Mouse (Mus musculus) embryonic facial prominence, embryonic 11.5 days (tissue): ENCODE measurements around the gene 5530400C23Rik. TPM values are rescaled to one million over a fixed set of nuclear protein-coding genes. Genes with fewer than 3 reads are reported as not detected.
"Not testable (repeated sequence)": the region's sequence is repeated elsewhere in the genome, so short reads cannot be mapped to it uniquely, and the experiment has no call there.

Experiments
- ATAC-seq: fragments of 200-750 bp; cut with Nextera tagmentation; replicated peaks from 2 replicates; pipeline ENCODE4 v1.8.0; 2017; ENCODE audit warnings: low read depth; ENCODE audit not compliant: insufficient number of reproducible peaks, low FRiP score, low TSS enrichment
- DNase-seq: peaks from one replicate; pipeline ENCODE4 v3.0.0-alpha.2; 2015; ENCODE audit warnings: low spot score
- H3K27ac ChIP-seq: fragments of 300-500 bp; sonication (generic); replicated peaks from 2 replicates; pipeline ENCODE4 v1.5.1; 2014; ENCODE audit warnings: mild to moderate bottlenecking, low read depth, low read length, control low read depth
- H3K27me3 ChIP-seq: fragments of 300-500 bp; sonication (generic); 2 replicates; pipeline ENCODE4 v1.6.1; 2014; ENCODE audit warnings: mild to moderate bottlenecking, low read length, moderate library complexity, mixed read lengths; ENCODE audit not compliant: control insufficient read depth, insufficient read depth
- H3K36me3 ChIP-seq: fragments of 300-500 bp; sonication (generic); replicated peaks from 2 replicates; pipeline ENCODE4 v1.6.1; 2014; ENCODE audit warnings: low read depth, mild to moderate bottlenecking, low read length, moderate library complexity, mixed read lengths; ENCODE audit not compliant: control insufficient read depth, insufficient read depth
- H3K4me1 ChIP-seq: fragments of 300-500 bp; sonication (generic); 2 replicates; pipeline ENCODE4 v1.6.1; 2014; ENCODE audit warnings: low read length, mixed read lengths; ENCODE audit not compliant: control insufficient read depth, insufficient read depth
- H3K4me2 ChIP-seq: fragments of 300-500 bp; sonication (generic); 2 replicates; pipeline ENCODE4 v1.6.1; 2014; ENCODE audit warnings: low read depth, mild to moderate bottlenecking, control low read depth, low read length, moderate library complexity
- H3K4me3 ChIP-seq: fragments of 300-500 bp; sonication (generic); 2 replicates; pipeline ENCODE4 v1.5.1; 2014; ENCODE audit warnings: low read depth, low read length, control low read depth
- H3K9ac ChIP-seq: fragments of 300-500 bp; sonication (generic); replicated peaks from 2 replicates; pipeline ENCODE4 v1.6.1; 2014; ENCODE audit warnings: mild to moderate bottlenecking, control low read depth, low read length
- H3K9me3 ChIP-seq: fragments of 300-500 bp; sonication (generic); replicated peaks from 2 replicates; pipeline ENCODE4 v1.6.1; 2016; ENCODE audit warnings: mild to moderate bottlenecking, low read length, inconsistent platforms, mixed read lengths; ENCODE audit not compliant: control insufficient read depth
- WGBS: fragments of 180-500 bp; shearing (Covaris S2); extraction: QIAGEN DNeasy Blood & Tissue Kit; methylation state at CpG from one replicate; pipeline ENCODE4 v1.1.7; 2014; 5-methylcytosine and 5-hydroxymethylcytosine counted together
- polyA plus RNA-seq: library from polyadenylated mRNA; unstranded; fragments of >200 nt; fragmentation: Nextera tagmentation; extraction: Ambion mirVana; gene quantifications from 2 replicates; pipeline ENCODE4 v1.2.1, GENCODE M21; 2014

The 5530400C23Rik gene
- not detected in 2 replicates for polyA plus RNA-seq

DNA sequence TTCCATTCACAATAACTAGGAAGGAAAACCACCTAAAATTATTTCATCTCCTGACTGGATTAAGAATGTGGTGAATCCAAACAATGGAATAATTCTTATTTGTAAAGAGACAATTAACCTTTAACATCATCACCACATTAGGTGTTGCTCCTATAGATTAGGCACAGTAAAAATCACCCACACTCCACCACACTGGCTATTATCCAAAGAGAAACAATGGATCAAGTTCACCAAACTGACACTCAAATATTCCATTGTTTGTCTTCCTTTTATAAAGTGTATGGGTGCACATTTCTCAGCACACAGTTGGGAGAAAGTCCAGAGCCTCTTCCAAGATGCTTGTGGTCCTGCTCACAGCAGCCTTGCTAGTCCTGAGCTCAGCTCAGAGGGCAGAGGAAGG lies at the start of gene 5530400C23Rik:
5530400C23Rik (plus strand) TSS at position 301 of the 400 bp plus-strand sequence.
- H3K9ac ChIP-seq, DNase-seq, H3K4me2 ChIP-seq, H3K36me3 ChIP-seq, H3K4me1 ChIP-seq, ATAC-seq, H3K27me3 ChIP-seq, H3K9me3 ChIP-seq, H3K27ac ChIP-seq, H3K4me3 ChIP-seq: not testable (repeated sequence)

DNA sequence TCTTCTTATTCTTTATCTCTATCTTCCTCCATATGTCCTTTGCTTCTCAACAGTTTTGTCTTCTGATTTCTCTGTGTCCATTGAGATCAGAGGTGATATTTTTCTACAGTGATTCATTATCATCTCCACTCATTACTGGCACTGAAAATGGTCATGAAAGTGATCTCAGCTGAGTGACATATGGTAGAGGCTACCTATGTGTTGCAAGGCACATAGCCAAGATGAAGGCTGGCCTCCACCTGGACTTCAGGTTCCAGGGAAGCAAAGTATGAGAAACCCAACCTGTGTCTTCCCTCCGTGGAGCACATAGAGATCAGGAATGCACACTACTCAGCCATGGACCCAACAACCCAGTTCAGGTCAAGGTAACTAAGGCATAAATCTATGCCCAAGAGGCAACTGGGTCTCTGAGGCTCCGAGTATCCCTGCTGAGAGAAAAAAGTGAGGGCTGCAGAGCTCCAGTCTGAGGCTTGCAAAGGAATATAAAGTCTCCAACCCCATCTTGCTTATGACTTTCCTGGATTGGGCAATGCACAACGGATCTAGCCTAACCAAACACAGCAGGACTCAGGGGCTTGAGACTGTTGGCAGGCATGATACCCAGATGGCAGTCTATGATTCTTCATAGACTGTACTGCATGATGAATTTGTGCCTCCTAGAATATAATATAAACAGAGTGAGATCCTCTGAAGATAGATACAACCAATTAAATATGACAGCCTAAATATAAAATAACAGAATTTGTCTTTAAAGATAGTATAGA lies 14.1 kb downstream of the 5530400C23Rik start:
- ATAC-seq (no peak), DNase-seq (no peak)
- Histone ChIP-seq H3K9me3 (no peaks in the 10 kb centered on the region), H3K4me1 (no peaks in the 10 kb centered on the region), H3K9ac (no peak overlapping the region), H3K4me2 (no peak overlapping the region), H3K4me3 (no peak overlapping the region), H3K27me3 (no peaks in the 10 kb centered on the region), H3K36me3 (no peaks in the 10 kb centered on the region), H3K27ac (no peak overlapping the region)
- 84% methylated on average over 3 of the region's 3 CpGs for WGBS

DNA sequence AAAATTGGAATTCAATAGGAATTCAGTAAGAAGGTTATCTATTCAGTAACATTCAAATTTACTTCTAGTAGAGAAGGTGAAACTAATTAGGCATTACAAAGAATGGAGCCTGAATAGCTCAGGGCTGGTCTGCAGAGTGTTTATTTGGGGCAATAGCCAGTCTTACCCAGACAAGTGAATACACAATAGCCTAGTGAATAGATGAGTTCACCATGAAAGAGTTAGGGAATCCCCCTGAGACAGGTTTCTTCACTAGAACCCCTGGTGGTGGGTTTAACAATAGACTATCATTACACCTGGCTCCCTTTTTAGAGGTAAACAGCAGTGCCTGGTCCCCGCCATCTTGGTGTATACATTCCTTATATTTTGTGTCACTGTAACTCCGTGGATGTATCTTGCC lies 21.9 kb downstream of the 5530400C23Rik start:
- not testable (repeated sequence) for DNase-seq, ATAC-seq, H3K27ac ChIP-seq, H3K4me2 ChIP-seq, H3K4me3 ChIP-seq, H3K9me3 ChIP-seq, H3K9ac ChIP-seq, H3K4me1 ChIP-seq, H3K27me3 ChIP-seq, H3K36me3 ChIP-seq
- WGBS = 83% methylated on average over 2 of the region's 2 CpGs

DNA sequence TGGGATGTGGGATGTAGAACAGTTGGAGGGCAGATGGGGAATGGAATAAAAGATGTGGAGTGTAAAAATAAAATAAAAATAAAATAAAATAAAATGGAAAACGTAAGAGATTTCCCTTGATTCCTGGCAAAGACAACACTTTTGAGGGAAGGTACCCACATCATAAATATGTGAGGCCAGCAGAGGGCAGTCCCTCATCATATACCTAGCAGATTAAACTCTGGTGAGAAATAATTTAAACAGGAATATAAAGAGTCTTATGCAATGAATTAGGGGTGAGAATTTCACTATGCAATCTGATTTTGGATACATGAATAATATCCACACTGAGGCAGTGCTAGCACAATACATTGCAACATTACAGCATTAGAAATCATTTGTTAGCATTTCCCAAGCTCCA lies 46.5 kb downstream of the 5530400C23Rik start:
- no peaks in the 10 kb centered on the region for H3K27me3 ChIP-seq
- H3K4me3 ChIP-seq = no peak overlapping the region
- no peaks in the 10 kb centered on the region for H3K4me1 ChIP-seq
- no peak overlapping the region for H3K27ac ChIP-seq
- no peak for DNase-seq
- H3K9me3 ChIP-seq = no peaks in the 10 kb centered on the region
- no peaks in the 10 kb centered on the region for H3K36me3 ChIP-seq
- no peak for ATAC-seq
- H3K4me2 ChIP-seq = no peak overlapping the region
- 67% methylated on average over 1 of the region's 1 CpGs for WGBS
- no peak overlapping the region for H3K9ac ChIP-seq

DNA sequence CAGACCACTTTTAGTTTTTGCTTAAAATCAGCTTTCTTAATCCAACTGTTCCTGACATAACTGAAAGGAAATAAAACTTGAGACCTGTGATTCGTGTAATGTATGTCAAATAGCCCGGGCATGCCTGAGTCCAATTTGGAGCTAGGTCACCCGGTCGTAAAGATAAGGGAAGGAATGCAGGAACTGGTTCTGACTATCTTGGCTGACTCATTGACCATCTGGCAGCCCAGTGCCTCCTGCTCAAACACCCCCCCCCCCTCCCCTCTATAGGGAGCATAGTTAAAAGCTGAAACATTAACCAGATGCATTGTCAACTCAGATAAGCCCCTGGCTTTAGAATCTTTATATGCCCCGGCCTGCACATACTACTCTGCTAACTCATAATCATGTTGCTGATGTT lies 49.7 kb downstream of the 5530400C23Rik start:
- not testable (repeated sequence) for H3K4me2 ChIP-seq, H3K4me1 ChIP-seq, H3K36me3 ChIP-seq, H3K27me3 ChIP-seq, ATAC-seq, H3K9ac ChIP-seq, H3K4me3 ChIP-seq, H3K27ac ChIP-seq, H3K9me3 ChIP-seq, DNase-seq
- 77% methylated on average over 5 of the region's 5 CpGs for WGBS

Other genes starting within 250 kb of the 5530400C23Rik start
- gene Tas2r140, start 236.4 kb upstream of the 5530400C23Rik start, polyA plus RNA-seq = not detected in 2 replicates
- gene Smim10l1, start 187.3 kb upstream of the 5530400C23Rik start, polyA plus RNA-seq = 75.8 and 95.1 TPM in 2 replicates